Mouse (Mus musculus) lung, adult 2 months (tissue): ENCODE results near the gene Carmil3.

Experiments used
- CTCF ChIP-seq: fragments of 200-500 bp; IDR thresholded peaks from 2 replicates; pipeline ENCODE4 v1.5.1; 2011; ENCODE audit warnings: mild to moderate bottlenecking, low read length, control low read depth; ENCODE audit not compliant: insufficient read depth
- POLR2A ChIP-seq: fragments of 200-500 bp; IDR thresholded peaks from 2 replicates; pipeline ENCODE4 v1.6.1; 2011; ENCODE audit warnings: low read depth, mild to moderate bottlenecking, control low read depth, low read length, borderline replicate concordance; ENCODE audit errors: extremely low read depth

DNA sequence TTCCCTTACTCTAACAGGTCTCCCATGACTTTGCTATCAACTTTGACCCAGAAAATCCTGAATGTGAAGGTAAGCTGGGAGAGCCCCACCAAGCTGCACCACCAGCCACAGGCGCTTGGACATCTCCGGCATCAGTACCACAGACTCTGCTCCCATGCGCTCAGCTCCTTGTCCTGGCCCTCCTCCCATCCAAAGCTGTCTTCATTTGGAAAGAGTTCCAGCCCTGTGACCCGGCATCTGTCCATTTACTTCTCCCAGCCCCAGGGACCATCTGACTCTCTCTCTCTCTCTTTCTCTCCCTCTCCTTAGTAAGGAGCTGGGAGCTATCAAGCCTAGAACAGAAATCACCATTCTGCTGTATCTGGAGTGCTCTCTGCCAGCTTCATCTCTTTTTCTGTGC lies 25.4 kb downstream of the Carmil3 start:
- no peak for TF ChIP-seq CTCF
- TF ChIP-seq POLR2A = no peak
